Mouse (Mus musculus) spleen, postnatal 10 days (tissue): ENCODE data around the gene Maz.
A peak's percentile ranks its signal among the peaks of the same experiment; 100 is the strongest.

Source experiments
- DNase-seq, 2 experiments: peaks; one replicate each; pipeline ENCODE4 v3.0.0; 2021 to 2022; ENCODE audit warnings: low spot score in 2 of 2

Maz gene

GRCm38 (mm10) chr7:127008239-127009019 lies 18.4 kb downstream of the Maz start:
- DNase-seq, result peak in 1 of 2 experiments; percentile 63

- no peak for DNase-seq
Measured at GRCm38 (mm10) chr7:127007313-127008024, 19.4 kb downstream of the Maz start.

- no peak for DNase-seq
Measured at GRCm38 (mm10) chr7:127004122-127004875, 22.5 kb downstream of the Maz start.

GRCm38 (mm10) chr7:127003620-127004019 lies 23.2 kb downstream of the Maz start:
- no peak for DNase-seq

- DNase-seq, result no peak
Measured at GRCm38 (mm10) chr7:126999568-126999967, 27.3 kb downstream of the Maz start.

- peak in 1 of 2 experiments; percentile 31 for DNase-seq
Measured at GRCm38 (mm10) chr7:126996449-126996848, 30.4 kb downstream of the Maz start.

- DNase-seq, result no peak
Measured at GRCm38 (mm10) chr7:126988816-126989215, 38.0 kb downstream of the Maz start.

- no peak for DNase-seq
Measured at GRCm38 (mm10) chr7:126986319-126986718, 40.5 kb downstream of the Maz start.

- no peak for DNase-seq
Measured at GRCm38 (mm10) chr7:126984667-126985444, 42.0 kb downstream of the Maz start.

- DNase-seq, result no peak
Measured at GRCm38 (mm10) chr7:126983113-126983512, 43.7 kb downstream of the Maz start.

GRCm38 (mm10) chr7:126982054-126982453 lies 44.8 kb downstream of the Maz start:
- no peak for DNase-seq

- DNase-seq, result no peak
Measured at GRCm38 (mm10) chr7:126981601-126982000, 45.2 kb downstream of the Maz start.

GRCm38 (mm10) chr7:126978841-126979240 lies 48.0 kb downstream of the Maz start:
- DNase-seq, result no peak

GRCm38 (mm10) chr7:126976878-126977459 lies 49.9 kb downstream of the Maz start:
- DNase-seq, result peak in 1 of 2 experiments; percentile 49

- DNase-seq, result peak; percentile 95 to 98
Measured at GRCm38 (mm10) chr7:126975950-126976866, 50.6 kb downstream of the Maz start, which contains the start of gene Cdiptos. Cdiptos (minus strand) TSS chr7:126976098.

GRCm38 (mm10) chr7:126975893-126975949 lies 51.1 kb downstream of the Maz start, which contains the start of gene Cdipt:
Cdipt (plus strand) TSS chr7:126975914.
- DNase-seq, result no peak

- DNase-seq, result no peak
Measured at GRCm38 (mm10) chr7:126975493-126975892, 51.3 kb downstream of the Maz start.
